Mouse (Mus musculus) T-helper 17 cell (primary cell): ENCODE results near the gene Mxd4.

Experiments
- in situ Hi-C, 2 experiments: fragments of 300-600 bp; cut with MboI, MseI; formaldehyde crosslinking; loops; 1 replicate in 1 of 2; 2 replicates in 1 of 2; pipeline ENCODE4 v1.15.1; 2025; ENCODE audit warnings: high pct_unique_total_duplicates in 2 of 2

The Mxd4 gene

DNA sequence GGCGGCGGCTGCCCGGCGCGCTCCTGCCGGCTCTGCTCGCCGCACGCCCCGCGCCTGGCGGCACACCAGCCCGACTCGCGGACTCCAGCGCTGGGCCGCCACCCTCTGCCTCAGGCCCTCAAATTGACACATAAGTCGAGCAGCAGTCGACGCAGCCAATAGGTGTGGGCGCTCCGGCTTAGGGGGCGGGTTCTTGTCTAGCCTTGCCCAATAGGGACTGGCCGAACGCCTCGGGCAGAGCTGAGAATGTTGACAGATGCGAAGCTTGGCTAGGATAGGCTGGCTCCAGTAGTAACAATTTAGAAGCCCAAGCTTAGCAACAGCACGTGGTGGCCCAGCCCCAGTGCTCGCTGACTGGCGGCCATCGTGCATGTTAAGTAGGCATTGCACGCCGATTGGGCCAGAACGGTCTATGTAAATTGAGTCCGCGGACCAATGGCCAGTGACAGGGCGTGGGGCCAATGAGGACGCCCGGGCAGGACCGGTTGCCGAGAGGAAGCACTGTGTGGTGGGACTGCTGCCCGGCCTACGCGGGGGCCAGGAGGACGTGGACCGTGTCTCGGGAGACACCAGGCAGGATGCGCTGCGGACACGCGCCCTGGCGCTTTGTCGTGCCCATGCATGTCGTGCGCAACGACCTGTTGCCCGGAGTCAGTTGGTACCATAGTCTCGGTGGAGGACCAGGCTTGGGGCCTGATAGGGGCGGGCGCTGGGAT lies at the start of gene Mxd4:
TSS of gene Mxd4 (minus strand) at position 120 of the 716 bp plus-strand sequence.
- in situ Hi-C loops = no loop called here

DNA sequence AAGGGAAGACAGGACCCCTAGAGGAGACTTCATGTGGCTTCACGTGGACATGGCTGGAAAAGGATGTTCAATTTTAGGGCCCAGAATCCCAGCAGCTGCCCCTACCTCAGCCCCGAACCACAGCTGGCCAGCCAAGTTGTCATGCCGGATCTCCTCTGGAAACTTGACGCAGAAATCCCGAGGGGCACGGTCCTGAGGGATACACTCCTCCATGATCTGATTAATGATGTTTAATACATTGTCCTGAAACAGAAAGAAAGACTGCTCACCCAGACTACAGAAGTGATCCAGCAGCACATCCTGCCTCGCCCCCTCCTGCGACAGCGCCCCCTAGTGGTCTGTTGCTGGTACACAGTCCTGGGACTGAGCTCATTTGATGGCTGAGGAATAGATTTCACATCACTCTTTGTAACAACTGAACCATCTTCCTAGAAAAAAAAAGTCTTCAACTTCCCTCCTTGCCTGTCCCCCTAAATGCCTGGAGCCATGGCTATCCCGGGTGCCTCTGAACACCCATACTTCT lies 48.4 kb upstream of the Mxd4 start:
- in situ Hi-C loops = no loop called here

DNA sequence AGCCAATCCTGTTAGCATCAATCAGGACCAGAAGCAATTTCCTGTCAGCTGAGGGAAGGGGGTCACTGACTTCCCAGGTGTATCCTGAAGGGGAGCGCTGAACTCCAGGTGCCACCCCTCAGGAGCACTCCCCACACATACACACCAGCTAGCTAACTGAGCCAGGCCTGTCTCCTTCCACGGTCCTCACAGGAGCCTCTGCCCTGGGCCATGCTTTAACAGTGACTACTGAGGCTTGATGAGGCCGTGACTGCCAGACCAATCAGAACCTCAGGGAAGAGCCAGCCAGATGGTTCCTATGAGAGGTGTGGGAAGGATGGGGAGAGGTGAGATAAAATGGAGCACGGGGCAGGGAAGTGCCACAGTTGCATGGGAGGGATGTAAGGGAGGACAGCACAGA lies 47.5 kb upstream of the Mxd4 start:
- in situ Hi-C loops = no loop called here

DNA sequence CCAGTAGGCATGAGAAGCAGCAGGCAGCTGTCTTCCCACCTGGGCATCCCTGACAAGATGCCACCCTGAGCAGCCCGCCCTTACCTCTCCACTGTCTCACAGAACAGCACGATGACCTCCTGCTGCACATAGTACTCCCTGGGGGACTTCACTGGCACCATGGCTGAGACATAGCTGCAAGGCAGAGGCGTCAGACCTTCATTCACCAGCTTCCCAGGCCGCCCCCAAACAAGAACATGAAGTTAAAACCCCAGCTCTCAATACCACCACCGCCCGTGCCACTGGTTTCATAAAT lies 45.6 kb upstream of the Mxd4 start:
- in situ Hi-C loops = no loop called here

DNA sequence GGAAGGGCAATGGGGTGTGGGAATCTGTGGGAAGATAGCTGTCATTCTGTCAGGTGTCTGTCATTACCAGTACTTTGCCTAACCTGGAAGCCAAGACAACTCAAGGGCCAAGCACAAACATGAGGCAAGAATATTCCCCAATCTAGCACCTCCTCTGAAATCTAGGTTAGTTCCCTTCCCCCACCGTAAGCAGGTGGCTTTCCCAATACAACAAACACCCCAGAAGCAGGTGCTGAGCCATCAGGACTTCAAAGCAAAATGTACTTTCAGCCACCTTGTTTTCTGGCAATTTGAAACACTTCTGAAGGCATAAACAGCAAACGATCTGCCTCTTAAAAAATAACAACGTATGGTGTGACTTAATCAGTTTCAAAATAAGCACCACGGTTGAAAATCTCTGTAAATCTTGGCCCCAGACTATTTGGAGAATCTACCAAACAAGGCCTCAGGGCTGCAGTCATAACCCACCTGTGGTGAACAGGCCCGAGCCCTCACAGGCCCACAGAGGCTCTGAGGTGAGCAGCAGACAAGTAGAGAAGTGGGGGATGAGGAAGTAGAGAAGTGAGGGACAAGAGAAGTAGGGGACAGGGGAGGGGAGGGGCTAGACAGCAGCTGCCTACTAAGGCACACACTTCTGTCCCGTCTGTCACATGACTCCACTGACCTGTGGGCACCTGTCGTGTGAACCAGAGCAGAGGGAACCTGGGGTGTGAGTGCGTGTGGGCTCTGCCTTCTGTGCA lies 45.1 kb upstream of the Mxd4 start:
- in situ Hi-C loops = no loop called here

DNA sequence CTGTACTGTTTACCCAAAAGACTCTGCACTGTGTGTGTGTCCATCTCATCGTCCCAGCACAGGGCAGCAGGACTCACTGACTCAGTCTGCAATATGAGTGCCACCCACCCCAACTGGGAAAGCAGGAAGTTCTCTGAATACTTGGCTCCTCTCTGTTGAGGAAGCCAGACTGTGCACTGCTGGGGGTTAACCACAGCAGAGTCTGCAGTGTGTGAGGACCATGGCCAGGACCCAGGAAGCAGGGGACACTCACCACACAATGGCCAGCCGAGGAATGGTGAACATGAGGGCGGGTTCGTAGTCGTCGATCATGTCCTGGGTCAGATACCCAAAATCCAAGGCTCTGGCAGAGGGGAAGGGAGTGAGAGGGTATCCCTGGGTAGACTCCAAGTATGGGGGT lies 44.4 kb upstream of the Mxd4 start:
- in situ Hi-C loops = no loop called here

DNA sequence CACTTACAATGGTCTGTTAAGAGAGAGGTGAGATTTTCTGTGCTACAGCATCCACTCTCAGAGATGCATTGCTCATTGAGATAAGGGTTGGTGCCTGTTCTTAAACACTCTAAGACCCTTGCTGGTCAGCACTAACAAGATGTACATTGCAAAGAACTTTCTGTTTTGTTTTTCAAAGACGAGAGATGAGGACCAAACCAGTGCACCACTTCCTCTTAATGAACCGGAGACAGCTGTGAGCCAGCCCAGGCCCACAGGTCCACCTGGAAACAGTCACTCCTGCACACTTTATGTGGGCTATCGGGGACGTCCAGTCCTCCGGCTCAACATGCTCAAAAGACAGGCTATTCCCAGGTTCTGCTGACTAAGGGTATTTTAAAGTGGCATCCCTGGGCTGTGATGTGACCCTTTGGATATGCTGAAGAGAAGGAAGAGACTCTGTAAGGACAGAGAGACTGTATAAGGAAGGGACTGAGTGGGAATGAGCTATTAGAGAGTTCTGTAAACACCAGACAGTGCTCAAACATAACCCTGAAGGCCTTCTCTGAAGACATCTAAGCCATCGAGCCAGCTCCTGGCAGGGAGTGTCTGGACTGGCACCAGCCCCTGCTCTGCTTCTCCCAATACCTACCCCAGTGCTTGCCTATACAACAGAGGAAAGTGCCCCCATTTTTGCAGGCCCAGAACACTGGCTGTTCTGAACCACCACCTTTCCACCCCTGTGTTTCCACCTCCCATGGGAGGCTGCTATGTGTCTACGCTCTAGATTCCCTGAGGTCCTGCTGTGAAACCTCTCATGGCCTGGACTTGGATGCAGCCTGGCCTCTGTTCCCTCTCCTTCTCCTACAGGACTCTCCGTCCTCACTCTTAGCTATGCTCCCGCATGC lies 43.3 kb upstream of the Mxd4 start:
- in situ Hi-C loops = no loop called here

DNA sequence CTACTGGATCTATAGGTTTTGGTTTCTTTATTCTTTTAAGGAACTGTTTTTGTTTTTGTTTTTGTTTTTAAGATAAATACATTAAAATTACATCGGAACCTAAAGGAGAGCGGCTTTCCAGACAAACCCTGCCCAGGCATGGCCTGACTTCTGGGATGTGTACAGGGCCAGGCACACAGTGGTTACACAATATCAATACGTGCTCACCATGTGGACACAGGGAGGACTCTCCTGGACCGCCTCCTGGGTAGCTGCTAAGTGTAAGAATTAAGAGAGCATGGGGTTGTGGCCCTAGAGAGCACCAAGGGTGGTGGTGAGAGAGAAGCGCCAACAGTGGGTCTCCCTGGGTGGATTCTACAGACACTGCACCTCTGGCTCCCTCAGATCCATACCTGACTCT lies 42.0 kb upstream of the Mxd4 start:
- in situ Hi-C loops = loop anchor here in 1 of 2 experiments (5.0 kb wide), 1 partner anchor 227 kb away; no protein-coding TSS in a partner anchor

DNA sequence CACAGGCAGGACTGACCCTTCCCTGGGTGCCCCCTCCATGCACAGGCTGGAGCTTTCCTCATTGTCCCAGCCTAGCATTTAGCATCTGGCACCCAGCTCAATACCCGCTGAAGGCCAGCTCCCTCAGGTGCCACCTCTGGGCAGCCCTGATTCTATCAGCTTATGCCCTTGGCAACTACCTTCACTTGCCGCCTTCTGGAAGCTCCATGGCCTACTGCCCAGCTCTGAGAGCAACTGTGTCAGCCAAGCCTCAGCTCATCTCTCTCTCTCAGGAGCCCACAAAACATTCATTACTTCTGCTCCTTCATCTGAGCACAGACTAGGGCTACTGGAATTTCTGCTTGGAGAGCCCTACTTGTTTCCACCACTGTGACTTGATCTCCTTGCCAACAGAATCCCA lies 38.0 kb upstream of the Mxd4 start:
- in situ Hi-C loops = loop anchor here in 1 of 2 experiments (5.0 kb wide), 1 partner anchor 223 kb away; no protein-coding TSS in a partner anchor

DNA sequence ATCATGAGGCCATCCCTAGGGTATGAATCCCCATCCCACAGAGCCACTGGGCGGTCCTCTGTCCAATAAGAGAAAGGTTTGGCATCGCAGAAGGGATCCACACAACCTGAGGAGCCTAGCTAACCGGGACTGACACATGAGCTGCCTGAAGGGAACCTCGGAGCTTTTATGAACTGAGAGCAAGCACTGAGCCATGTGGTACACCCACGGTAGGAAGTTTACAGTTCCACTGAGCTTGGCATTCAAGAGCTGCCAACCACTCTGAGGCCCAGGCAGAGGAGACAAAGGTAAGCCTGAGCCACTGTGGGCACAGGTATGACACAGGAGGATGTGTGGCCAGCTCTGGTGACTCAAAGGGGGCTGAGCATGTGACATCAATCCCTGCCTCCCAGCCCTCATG lies 37.0 kb upstream of the Mxd4 start:
- in situ Hi-C loops = no loop called here

DNA sequence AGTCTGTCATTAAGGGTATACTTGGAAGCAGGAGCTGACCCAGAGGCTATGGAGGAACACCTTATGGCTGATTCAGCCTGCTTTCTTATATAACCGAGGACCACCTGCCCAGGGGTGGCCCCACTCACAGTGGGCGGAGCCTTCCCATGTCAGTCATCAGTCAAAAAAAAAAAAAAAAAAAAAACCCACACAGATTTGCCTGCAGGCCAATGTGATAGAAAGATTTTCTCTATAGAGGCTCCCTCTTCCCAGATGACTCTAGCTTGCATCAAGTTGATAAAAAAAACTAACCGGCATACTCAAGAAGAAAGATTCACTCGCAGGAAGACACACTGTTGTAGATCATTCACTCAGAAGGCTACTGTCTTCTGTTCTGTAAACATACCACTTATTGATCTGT lies 32.5 kb upstream of the Mxd4 start:
- in situ Hi-C loops = no loop called here

DNA sequence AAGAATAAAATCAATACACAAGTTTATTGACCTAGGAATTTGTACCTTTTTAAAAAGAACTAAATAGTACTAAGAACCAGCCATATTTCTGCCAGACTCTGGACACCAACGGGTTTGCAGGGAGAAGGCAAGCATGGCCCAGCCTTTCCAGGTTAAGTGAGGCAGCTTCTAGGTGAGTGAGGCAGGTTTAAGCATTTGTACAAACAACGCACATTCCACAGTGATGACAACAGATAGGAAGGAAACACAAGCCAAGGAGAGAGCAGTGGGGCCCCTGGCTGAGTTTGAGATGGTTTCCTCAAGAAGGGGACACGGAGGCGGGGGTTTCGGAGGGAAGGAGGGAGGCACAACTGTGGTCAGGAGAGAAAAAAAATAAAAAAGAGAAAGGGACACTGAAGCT lies 31.2 kb upstream of the Mxd4 start:
- in situ Hi-C loops = no loop called here

DNA sequence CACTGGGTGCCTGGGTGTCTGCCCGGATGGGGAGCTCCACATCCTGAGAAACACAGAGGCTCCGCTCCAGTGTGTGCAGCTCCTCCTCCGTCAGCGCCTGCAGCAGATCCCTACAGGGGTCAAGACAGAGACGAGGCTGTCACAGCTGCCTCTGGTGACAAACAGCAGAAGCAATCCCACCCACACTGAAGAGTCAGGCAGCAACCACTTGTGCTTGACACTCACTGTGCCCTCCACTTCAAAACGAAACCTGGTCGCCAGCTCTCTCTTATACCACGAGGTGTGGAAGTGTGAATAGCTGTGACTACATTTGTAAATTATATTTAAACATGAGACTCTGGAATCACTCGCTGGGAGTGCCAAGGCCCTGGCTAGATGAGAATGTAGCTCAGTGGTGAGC lies 30.2 kb upstream of the Mxd4 start:
- in situ Hi-C loops = no loop called here

DNA sequence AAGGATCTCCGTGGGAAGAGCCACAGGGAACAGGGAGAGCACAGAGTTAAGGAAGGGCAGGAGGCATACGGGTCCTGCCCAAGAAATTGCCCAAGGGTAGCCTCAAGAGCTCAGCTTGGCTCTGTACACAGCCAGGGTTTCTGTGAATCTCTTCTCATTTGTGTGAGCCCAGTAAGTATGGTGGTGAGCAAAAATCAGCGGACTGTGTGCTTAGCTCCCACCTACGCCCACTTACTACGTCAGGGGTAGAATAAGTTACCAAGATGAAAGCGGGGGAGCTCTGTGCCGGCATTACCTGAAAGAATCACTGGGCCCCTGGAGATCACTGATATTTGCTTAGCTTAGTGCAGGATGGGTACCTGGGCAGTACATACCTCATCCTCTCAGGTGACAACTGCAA lies 28.5 kb upstream of the Mxd4 start:
- in situ Hi-C loops = no loop called here

DNA sequence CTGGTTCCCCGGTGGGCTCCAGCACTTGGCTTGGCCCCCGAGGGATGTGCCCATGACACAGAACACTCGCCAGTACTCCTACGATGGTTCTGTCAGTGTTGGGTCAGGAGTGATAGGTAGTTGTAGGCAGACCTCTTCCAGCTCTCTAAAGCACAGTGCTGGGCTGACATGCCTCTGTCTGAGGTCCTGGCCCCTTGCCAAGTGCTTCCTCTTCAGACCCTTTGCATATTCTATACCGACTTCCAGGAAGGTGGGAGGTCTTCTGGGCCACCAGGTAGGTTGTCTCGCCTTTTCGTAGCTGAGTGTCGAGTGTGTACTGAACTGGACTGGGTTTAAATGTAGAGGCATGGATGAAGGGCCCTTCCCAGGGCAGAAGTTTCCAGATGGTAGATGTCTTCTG lies 26.1 kb upstream of the Mxd4 start:
- in situ Hi-C loops = no loop called here

DNA sequence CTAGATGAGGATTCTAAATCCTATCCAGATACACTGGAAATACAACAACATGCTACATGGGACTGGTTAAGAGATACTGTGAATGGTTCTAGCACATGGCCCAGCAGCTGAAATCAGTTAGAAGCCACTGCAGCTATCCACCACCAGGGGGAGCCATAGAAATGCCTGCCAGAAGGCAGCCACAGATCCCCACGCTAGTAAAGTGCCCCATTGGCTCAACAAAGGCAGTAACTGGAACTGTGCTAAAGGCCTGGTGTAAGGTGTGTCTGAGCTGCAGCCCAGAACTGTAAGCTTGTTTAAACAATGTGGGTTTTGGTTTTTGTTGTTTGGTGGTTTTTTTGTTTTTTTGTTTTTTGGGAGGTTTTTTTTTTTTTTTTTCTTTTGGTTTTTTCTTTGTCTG lies 22.8 kb upstream of the Mxd4 start:
- in situ Hi-C loops = no loop called here

DNA sequence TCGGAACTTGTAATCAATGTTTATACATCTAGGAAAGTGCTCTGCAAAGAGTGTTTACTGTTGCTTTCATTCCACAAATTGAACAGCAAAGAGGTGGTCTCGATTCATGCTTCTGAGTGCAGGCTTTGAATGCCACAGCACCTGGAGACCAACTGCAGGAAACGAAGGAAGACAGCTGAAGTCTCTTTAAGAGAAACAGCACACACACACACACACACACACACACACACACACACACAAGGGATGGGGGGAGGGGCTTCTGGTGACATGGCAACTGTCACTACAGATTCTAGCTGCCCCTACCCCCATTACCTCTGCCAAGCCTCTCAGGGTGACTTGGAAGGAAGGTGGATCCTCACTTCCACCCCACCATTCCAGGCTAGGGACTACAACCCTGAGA lies 20.0 kb upstream of the Mxd4 start:
- in situ Hi-C loops = no loop called here

DNA sequence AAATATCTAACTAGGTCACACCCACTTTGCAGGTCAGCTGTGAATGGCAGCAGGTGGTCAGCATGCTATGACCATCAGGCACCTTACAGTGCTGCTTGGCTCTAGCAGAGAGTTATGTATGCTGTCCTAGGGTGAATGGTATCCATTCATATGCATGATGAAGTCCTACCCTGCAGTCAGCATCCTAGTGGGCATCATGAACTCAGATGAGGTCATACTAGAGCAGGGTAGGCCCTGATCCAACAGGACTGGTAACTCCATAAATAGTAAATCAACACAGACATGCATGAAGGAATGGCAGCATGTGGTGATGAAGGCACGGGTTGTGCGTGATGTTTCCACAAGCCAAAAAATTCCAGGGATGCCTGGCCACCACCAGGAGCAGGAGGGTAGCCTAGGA lies 18.3 kb upstream of the Mxd4 start:
- in situ Hi-C loops = no loop called here

DNA sequence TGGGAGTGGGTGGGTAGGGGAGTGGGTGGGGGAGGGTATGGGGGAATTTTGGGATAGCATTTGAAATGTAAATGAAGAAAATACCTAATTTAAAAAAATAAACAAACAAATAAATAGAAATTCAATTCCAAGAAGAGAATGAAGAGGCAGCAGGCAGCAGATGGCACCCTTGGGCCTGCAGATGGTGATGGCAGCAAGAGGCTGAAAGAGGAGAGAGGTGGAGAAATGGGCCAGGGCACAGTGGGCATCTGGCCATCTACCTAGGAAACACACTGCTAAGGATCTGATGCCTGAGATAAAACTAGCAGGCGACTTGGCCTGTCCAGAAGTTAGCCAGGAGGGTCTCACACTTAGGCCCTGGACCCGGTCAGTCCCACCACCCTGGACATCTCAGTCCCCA lies 17.4 kb upstream of the Mxd4 start:
- in situ Hi-C loops = no loop called here

DNA sequence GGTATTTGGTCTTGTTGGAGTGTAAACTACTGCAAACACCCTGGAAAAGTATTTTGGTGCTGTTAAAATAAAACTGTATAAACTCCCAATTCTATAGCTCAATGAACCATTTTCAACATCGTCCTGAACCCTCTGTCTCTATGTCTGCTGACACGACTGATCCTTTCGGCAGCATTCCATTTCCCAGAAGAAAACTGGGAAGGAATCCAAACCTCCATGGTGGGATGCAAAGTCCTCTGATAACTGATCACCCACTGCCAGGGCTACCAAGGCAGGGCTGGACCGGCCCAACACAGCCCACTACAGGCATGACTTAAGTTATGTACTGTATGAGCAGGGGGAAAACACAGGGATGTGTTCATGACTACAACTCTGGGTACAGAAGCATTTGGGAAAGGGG lies 14.5 kb upstream of the Mxd4 start:
- in situ Hi-C loops = no loop called here

DNA sequence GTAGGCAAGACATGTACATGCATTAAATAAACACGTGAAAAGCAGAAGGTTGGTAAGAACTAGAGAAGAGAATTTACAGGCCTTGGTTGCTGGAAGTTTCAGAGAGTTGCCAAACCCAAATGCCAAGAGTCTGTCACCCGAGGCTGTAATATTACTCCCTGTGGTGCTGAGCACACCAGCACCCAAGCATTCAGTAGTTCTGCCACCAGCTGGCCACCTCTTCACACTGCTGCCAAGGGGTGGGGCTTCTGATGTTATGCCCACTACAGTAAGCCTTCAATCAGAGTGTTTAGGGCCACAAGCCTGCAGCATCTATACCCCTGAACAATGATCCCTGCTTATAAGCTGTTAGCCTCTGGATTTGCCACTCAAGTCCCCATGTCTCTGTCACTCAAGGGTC lies 13.9 kb upstream of the Mxd4 start:
- in situ Hi-C loops = no loop called here

DNA sequence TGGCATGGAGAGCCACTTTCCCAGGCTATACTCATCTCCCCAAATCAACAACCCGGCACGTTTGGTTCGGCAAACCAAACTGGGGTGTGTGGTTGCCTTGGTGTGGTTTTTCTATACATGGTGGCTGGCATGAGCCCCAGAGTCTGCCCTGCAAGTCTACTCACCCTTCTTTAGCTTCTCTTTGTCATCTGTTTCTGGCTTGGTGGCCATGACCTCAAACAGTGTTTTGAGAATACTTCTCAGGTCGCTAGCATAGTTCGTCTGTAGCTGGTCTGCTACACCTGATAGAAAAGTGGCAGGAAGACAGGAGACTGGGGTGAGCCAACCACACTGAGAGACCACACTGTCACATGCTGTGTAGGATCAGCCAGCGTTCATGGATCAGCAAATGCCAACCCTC lies 11.1 kb upstream of the Mxd4 start:
- in situ Hi-C loops = no loop called here
